Mouse (Mus musculus) bone marrow, adult 2 months (tissue): ENCODE data around the gene Taf10.

Experiments used
- CTCF ChIP-seq: fragments of 200-500 bp; IDR thresholded peaks from 2 replicates; pipeline ENCODE4 v1.5.1; 2011; ENCODE audit warnings: low read length, control low read depth; ENCODE audit not compliant: control insufficient read depth, insufficient read depth
- POLR2A ChIP-seq: fragments of 200-500 bp; IDR thresholded peaks from 2 replicates; pipeline ENCODE4 v1.6.1; 2011; ENCODE audit warnings: low read depth, mild to moderate bottlenecking, control low read depth, low read length, borderline replicate concordance; ENCODE audit not compliant: control insufficient read depth

DNA sequence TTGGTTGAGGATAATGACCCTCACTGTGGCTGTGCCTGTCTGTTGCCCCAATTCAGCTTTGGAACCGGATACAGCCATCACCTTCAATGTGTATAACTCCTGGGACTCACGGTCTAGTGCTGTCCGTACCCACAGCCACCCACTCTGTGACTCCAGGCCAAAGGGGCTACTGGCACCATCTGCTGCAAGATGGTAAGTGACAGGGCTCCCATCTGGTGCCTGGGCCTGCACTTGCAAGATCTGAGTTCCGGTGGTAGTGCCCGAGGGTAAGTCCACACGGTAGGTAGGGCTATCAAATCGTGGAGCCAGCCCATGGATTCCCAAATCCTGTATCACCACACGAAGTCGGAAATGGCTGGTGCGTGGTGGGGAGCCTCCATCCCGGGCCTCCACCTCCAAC is 20.2 kb upstream of the Taf10 start:
- TF ChIP-seq POLR2A (no peak), CTCF (no peak)
